Mouse (Mus musculus) erythroblast, adult 5-6 weeks (primary cell): ENCODE results near the gene Fgfr2. TPM values are rescaled to one million over a fixed set of nuclear protein-coding genes. Genes with fewer than 3 reads are reported as not detected.

Experiments
- ATAC-seq: replicated peaks from 2 replicates; pipeline ENCODE4 v1.8.0; 2016; ENCODE audit warnings: moderate number of reproducible peaks, mild to moderate bottlenecking, moderate TSS enrichment, inconsistent platforms; ENCODE audit not compliant: poor library complexity, low FRiP score, severe bottlenecking
- total RNA-seq, 2 experiments: library from RNA; stranded (forward) in 1 of 2; stranded (reverse) in 1 of 2; fragments of 150-400 nt in 1 of 2; fragments of 200-764, 138-1000 nt in 1 of 2; gene quantifications; 2 replicates each; pipeline versions ENCODE4 v1.2.3 to v1.2.4; 2015 to 2017; ENCODE audit warnings: low replicate concordance in 2 of 2

The Fgfr2 gene
- total RNA-seq, 2 experiments from 2014 or later: 4.8 TPM; not detected in 1

GRCm38 (mm10) chr7:132181586-132182198 lies 941.5 kb downstream of the Fgfr2 start:
- ATAC-seq: no peak

- ATAC-seq: no peak
Observed at GRCm38 (mm10) chr7:132181042-132181441, 942.1 kb downstream of the Fgfr2 start.

- ATAC-seq: no peak
Observed at GRCm38 (mm10) chr7:132179049-132179448, 944.1 kb downstream of the Fgfr2 start.

- no peak for ATAC-seq
Observed at GRCm38 (mm10) chr7:132174787-132175186, 948.4 kb downstream of the Fgfr2 start.

DNA sequence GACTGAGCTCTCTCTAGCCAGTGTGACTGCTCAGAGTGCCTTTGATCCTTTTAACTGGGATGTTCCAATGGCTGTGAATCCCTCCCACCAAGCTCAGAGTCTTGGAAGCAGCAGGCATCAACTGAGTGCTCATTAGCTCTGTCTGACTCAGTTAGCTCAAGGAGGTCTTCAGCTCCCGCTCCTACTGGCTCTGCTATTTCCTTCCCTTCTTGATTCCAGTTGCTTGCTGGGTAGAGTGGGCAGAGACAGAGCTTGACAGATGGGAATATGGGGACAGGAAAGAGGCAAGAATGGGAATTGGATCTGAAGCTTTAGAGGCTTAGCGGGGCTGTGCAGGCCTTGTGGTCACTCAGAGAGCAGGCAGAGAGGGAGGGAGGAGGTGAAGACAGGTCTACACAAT lies 948.9 kb downstream of the Fgfr2 start:
- no peak for ATAC-seq

GRCm38 (mm10) chr7:132172220-132172619 lies 950.9 kb downstream of the Fgfr2 start:
- ATAC-seq: no peak

DNA sequence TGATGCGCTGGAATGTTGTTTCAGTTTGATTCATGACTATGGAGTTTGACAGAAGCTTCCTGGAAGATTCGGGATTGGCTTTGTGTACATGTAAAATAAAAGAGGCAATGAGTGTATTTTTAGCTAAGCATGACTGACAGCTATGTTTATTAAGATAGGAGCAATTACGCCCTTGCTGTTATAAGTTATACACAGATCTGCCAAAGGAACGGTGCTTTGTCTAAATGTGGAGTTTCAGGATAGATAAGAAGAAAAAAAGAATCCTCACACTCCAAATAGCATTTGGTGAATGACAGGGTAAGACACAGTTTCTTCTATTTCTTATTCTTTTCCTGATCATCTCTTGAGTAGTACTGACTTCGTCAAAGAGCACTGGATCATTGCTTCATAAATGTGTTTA lies 951.4 kb downstream of the Fgfr2 start:
- no peak for ATAC-seq

DNA sequence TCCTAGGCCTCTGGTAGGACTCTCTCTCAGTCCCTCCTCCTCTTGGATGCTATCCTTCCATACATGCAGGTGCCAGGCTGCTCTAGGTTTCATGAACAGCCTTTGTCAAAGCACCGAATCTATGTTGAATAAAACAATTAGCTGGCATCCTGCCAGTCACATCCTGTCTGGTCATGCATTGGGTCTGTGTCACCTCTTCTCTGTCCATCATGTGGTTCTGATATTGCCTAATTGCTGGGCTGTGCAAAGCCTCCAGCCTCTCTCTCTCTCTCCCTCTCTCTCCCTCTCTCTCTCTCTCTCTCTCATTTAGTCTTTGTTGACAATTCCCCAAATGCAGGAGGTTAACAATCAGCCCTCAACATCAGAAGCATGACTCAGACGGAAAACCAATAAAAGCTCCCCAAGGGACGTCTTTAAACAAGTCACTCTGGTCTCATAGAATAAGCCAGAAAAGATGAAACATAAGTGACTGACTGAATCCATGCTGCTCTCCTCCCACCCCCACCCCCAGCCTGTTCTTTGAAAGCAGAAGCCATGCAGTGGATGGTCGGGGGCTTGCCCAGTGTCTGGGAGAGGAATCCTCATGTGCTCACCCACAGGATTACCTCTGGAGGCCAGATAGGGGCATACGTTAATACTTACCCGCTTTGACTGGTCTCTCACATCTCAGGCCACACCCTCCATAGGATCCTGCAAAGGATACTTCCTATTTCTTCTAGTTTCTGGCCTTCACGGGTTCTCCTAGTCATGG lies 953.6 kb downstream of the Fgfr2 start:
- ATAC-seq: no peak

GRCm38 (mm10) chr7:132167239-132167638 lies 955.9 kb downstream of the Fgfr2 start:
- no peak for ATAC-seq

DNA sequence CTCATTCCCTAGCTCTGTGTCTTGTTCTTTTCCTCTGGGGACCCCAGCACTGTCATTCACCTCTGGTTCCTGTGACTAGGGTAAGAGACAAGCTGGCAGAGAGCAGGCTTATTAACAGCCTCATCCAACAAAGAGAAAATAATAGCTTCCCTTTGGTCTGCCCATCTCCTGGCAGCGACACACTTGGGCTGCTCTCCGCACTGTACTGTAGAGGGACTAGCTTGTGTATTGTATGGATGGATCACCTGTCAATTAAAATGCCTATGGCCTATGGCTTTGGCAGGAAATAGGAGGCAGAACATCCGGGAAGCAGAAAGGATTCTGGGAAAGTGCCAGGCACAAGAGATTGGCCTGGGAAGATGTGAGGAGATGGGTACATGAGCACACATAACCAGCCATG lies 960.9 kb downstream of the Fgfr2 start:
- no peak for ATAC-seq

- ATAC-seq: no peak
Observed at GRCm38 (mm10) chr7:132158321-132159025, 964.7 kb downstream of the Fgfr2 start.

DNA sequence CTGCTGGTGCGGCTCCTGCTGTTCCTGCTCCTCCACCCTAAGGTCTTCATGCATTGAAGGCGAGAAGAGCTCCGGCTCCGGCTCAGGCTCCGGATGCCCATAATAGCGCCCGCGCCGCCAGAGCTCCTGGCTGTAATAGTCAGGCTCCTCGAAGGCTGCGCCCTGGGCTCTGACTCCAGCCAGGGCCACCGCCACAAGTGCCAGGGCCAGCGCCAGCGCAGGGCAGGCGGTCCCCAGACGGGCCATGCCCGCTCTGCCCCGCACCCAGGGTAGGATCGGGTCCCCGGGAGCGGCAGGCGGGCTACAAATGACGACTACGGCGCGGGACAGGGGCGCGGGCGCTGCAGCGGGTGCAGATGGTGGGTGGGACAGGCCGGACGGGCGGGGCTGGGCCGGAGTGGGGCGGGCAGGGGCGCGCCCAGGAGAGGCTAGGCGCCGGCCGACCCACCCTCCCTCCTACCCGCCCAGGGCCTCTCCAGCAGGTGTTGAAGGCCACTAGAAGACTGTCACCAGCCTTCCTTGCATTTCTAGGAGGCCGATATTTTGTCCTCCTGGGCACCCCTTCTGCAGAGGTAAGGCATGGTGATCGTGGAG lies 968.7 kb downstream of the Fgfr2 start, which contains the start of gene Cpxm2:
Gene Cpxm2 (minus strand): TSS at position 372 of the 594 bp plus-strand sequence.
- ATAC-seq: no peak

- ATAC-seq: no peak
Observed at GRCm38 (mm10) chr7:132153725-132154147, 969.4 kb downstream of the Fgfr2 start.

DNA sequence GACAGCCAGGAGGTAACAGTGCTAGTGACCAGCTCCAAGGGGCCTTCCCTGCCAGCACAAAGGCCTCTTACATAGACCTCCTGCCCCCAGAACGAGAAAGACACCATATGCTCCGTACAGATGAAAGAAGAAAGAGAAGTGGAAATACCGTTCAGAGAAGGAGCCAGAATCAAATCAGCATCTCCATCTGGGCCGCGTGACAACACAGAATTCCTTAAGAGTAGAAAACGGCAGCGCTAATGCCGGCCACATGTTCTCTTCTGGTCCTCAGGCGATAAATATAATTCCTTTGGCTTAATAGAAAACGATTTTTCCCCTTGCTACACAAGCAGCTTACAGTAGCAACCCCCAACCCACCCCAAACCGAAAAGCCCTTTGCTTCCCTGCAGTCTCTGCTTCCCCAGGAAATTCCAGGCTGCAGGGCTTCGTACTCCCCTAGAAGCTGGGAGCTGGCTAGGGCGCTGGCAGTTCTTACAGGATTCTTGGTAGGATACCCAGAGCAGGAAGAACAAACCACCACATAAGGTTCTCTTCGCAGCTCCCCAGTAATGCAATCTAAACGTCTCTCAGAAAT lies 977.8 kb downstream of the Fgfr2 start:
- no peak for ATAC-seq

DNA sequence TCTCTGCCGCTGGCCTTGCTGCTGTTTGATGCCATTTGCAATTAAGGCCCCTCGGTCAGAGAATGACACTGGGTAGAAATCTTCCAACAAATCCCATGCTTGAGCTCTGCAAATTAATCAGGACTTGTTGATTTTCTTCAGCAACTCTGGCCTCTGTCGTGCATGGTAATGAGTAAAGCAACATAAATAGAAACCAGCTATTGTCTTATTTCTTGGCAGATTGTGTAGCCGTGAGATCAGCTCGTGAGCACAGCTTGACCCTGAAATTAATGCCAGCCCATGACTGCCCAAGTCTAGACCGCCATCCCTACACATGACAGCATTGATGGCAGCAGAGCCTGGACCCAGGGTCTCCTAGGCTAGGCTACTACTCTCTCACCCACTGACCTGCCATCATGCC lies 994.5 kb downstream of the Fgfr2 start:
- no peak for ATAC-seq

- ATAC-seq: no peak
Observed at GRCm38 (mm10) chr7:132124948-132125347, 998.2 kb downstream of the Fgfr2 start.

DNA sequence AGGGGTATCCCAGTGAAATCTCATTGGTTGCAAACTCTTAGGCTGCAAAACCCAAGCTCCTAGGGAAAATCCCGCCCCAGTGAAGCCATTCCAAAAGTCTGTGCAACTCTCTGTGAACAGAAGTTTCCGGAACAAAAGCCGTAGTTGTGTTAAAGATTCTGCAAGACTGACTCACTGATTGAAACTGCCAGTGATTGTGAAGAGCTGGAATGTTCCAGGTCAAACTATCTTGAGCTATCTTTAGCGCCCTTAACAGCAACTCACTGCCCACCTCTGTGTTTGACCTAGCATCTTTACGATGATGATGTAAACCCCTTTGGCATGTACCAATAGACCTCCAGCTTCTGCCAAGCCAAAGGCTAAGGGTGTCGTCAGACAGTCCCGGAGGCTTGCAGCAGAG lies 999.9 kb downstream of the Fgfr2 start:
- no peak for ATAC-seq

- ATAC-seq: no peak
Observed at GRCm38 (mm10) chr7:132119817-132120216, 1003.3 kb downstream of the Fgfr2 start.

DNA sequence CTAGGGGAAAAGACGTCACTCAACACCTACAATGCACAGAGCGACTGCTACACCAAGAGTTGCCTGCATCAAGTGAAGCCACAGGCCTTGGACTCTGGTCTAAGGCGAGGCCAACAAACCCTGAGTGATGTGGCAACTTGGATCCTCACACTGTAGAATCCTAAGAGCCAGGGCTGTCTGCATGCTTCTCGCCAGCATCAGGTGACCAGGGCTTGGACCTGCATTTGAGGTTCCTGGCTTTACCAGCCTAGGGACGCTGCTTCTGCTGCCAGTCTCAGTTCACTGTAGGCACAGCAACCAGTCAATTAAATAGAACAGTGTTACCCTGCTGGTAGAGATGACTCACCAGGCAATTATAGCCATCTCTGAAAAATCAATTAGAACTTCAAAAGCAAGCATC lies 1011.4 kb downstream of the Fgfr2 start:
- no peak for ATAC-seq

GRCm38 (mm10) chr7:132110308-132110707 lies 1012.8 kb downstream of the Fgfr2 start:
- ATAC-seq: no peak
